Mouse (Mus musculus): ENCODE data around the gene Nfkb1. TPM values are rescaled to one million over a fixed set of nuclear protein-coding genes. Genes with fewer than 3 reads are reported as not detected.

The Nfkb1 gene
- 10 to 100 TPM; 23.0 to 30.7 (median 29.0) TPM for total RNA-seq (2022)

- DNase-seq (ENCODE audit: low spot score in 2 of 2), result peak in 1 of 2 experiments; percentile 43
Observed at GRCm38 (mm10) chr3:135691191-135692131, at the start of gene Nfkb1. Gene Nfkb1, minus strand, starts transcription at chr3:135691547.

DNA sequence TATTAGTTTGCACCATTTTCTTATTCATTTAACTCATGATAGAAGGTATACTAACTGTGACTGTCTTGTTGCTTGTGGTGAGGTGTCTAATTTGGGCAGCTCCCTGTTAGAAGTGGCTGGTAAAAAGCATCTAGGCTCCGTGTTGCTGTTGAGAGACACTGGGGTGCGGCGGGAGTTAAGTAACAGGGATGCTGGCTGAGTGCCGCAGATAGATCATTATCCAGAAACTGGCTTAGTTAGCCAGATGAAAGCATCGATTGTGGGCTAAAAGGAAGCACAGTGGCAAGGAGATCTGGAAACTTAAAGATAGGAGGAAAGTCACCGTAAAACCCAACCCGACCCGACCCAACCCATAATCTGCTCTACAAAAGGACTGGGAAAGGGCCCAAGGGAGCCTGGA lies 49.4 kb upstream of the Nfkb1 start:
- no peak for DNase-seq (ENCODE audit: low spot score in 2 of 2)

GRCm38 (mm10) chr3:135734736-135735135 lies 43.4 kb upstream of the Nfkb1 start:
- no peak for DNase-seq (ENCODE audit: low spot score in 2 of 2)

DNA sequence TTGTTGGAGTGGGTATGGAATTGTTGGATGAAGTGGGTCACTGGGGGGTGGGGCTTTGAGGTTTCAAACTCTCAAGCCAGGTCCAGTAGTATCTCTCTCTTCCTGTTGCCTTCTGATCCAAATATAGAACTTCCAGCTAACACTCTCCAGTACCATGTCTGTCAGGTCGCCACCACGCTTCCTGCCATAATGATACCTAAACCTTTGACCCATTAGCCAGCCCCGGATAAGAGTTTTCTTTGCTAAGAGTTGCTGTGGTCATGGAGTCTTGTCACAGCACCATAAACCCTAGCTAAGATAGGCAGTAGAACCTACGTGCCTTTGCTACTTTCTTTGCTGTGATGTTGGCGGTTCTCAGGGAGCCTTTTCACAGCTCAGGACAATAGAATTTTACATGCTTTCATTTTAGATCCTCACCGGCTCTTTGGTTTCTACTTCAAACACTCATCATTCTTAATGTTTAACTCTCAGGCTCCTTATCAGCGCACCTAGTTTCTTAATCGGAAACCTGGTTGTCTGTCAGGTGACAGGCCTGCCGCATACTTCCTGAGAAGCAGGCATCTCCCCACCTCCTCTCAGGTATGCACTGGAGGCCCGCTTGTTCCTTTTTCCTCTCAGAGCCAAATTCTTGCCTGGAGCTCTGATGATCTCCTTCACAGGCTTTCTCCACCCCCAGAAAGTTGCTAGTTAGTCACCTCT lies 41.5 kb upstream of the Nfkb1 start:
- no peak for DNase-seq (ENCODE audit: low spot score in 2 of 2)

- peak; percentile 93 to 98 for DNase-seq (ENCODE audit: low spot score in 2 of 2)
Observed at GRCm38 (mm10) chr3:135731292-135732047, 40.1 kb upstream of the Nfkb1 start.

GRCm38 (mm10) chr3:135730790-135731189 lies 39.4 kb upstream of the Nfkb1 start:
- DNase-seq (ENCODE audit: low spot score in 2 of 2), result peak in 1 of 2 experiments; percentile 24

- DNase-seq (ENCODE audit: low spot score in 2 of 2), result peak in 1 of 2 experiments; percentile 34
Observed at GRCm38 (mm10) chr3:135729575-135729974, 38.2 kb upstream of the Nfkb1 start.

- no peak for DNase-seq (ENCODE audit: low spot score in 2 of 2)
Observed at GRCm38 (mm10) chr3:135728900-135729299, 37.6 kb upstream of the Nfkb1 start.

DNA sequence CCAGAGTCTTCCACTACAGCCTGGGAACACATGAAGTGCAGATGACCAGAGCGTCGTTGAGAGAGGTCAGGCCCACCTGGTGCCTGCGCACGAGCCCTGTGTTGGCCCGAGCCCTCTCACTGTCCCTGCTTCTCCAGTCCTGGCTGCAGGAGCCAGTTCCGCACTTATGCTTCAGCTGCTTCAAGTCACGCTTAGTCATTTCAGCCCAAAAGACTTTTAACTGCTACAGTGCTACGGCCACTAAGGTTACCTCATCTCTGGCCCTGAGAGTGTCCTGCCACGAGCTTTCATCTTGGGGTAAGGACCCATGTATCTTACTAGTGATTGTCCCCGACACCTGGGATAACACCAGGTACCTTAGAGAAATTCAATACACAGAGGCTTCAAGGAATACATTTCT lies 36.0 kb upstream of the Nfkb1 start:
- DNase-seq (ENCODE audit: low spot score in 2 of 2), result no peak

DNA sequence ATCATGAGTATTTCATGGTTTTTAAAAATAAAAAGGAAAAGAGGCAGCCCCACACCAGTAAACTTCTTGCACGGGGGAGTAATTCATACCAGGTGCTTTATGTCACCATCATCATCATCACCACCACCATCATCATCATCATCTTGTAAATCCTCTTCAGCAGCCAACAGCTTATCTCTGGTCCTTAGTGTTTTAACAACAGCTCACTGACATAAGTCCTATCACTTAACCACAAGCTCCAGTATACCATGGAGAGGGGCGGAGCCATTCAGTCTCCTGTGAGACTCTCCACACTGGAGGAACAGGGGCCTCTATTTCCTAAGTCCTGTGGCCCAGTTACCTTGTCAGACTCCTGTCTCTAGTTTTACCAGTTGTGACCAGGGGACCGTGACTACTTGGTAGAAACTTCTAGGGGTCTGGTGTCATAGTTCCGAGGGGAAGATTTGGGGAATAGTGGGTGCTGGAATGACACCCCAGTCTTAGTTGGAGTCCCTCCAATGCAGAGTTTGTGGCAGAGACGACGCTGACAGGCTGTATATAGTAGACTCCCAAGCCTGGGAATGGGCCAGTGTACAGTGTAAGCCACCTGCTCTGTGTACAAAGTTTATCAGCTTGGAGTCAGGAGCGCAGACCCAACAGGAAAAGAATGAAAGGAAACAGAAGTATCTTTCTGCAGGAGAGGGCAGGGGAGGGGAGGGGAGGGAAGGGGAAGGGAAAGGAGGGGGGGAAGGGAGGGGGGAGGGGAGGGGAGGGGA lies 35.4 kb upstream of the Nfkb1 start:
- DNase-seq (ENCODE audit: low spot score in 2 of 2), result no peak

DNA sequence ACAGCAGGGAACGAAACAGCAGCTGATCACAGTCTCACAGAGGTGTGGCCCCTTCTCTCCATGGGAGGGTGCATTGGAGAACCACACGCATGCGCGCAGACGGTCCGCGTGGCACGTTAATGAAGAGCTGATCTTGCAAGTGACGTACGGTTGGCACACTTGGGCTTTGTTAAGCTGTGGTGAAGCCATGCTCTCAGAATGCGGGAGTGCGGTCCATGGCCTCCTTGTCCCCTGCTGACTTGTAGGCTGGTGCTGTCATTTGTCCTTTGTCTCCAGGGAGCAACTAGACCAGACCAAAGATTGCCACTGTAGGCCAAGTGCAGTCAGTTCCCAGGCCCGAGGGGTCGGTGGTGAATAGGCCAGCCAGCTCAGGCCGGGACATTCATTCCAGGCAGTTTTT lies 34.7 kb upstream of the Nfkb1 start:
- no peak for DNase-seq (ENCODE audit: low spot score in 2 of 2)

GRCm38 (mm10) chr3:135722104-135722503 lies 30.8 kb upstream of the Nfkb1 start:
- no peak for DNase-seq (ENCODE audit: low spot score in 2 of 2)

DNA sequence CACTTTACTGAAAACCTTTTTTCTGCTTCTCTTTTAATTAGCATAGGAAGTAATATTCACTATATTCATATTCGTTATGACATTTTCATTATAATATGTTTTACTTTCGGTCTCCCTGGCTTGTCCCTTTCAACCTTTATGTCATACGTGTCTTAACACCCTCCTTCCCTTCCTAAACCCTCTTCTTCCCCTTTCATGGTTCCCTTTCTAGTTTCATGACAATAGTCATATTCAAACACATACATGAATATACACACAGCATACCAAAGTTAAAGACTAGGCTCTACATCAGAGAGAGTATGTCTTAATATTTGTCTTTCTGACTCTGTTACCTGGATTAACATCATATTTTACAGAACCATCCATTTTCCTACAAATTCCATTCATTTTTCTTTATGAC lies 28.6 kb upstream of the Nfkb1 start:
- DNase-seq (ENCODE audit: low spot score in 2 of 2), result no peak

- no peak for DNase-seq (ENCODE audit: low spot score in 2 of 2)
Observed at GRCm38 (mm10) chr3:135719179-135719532, 27.8 kb upstream of the Nfkb1 start.

- no peak for DNase-seq (ENCODE audit: low spot score in 2 of 2)
Observed at GRCm38 (mm10) chr3:135718323-135719178, 27.2 kb upstream of the Nfkb1 start.

DNA sequence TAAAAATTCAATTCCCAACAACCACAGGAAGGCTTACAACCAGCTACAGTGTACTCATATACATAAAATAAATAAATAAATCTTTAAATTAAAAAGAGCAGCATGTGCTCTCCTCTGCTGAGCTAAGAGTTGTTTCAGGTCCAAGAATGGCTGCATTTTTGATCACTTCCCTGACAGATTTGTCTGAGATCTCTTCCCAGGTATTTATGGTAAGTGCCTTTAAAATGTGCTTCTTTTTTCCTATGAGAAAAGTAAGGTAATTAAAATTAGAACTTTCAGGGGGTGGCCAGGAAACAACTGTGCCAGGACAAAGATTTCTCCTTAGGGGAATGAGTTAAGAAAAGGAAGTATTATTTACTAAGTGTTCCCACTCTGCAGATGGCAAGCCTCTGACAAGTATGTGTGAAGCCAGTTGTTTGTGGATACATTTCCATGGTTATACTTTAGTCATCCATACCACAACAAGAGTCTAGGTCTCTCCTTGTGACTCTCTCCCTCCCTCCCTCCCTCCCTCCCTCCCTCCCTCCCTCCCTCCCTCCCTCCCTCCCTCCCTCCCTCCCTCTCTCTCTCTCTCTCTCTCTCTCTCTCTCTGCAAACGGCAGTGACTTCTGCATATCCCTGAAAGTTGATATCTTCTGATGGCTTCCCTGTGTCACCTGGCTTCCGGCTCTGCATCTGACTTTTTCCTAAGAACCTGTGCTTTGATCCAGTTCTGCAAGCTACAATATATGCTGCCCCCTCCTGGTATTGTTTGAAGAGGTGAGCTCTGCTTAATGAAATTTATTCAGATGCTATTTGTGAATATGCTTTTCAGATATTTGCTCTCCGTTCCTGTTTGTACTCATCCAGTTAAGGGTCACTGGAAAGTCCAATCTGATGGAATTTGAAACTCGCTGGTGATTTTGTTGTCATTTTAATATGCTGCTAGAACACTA lies 21.9 kb upstream of the Nfkb1 start:
- DNase-seq (ENCODE audit: low spot score in 2 of 2), result no peak

GRCm38 (mm10) chr3:135711613-135712012 lies 20.3 kb upstream of the Nfkb1 start:
- no peak for DNase-seq (ENCODE audit: low spot score in 2 of 2)

DNA sequence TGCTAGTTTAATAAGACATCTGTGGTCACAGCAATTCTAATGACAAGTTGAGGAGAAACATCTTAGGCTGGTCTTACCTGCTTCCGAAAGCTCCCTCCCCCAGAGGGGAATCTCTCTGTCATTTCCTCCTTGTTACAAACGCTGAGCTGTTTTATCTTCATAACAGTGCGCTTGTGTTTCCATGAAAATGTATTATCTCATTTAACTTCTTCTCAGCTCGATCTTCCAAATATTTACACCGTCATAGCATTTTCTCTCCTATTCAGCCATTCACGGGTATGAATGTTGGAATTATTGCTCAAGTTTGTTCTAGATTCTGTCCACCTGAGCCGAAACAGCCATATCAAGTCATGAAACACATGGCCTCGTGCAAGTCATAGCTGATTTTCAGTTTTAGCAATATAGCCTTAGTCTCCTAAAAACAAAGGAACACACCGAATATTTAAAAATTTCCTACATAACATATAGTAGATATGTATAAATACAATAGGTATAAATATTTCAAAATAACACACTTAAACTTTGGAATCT lies 19.8 kb upstream of the Nfkb1 start:
- DNase-seq (ENCODE audit: low spot score in 2 of 2), result no peak

DNA sequence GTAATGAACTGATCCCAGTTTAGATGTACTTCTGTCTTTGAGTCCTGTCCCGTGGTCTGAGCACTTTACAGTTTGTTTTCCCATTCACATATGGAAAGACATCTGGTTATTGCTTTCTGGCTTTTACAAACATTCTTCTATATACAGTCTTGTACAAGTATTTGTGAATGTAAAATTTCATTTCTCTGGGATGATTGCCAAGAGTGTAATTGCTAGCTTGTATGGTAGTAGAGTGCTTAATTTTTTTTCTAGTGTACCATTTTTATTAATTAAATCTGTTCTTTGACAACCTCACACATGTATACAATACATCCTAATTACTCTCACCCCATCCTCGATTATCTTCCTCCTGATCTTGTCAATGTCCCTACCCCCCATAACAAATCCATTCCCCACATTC lies 12.0 kb upstream of the Nfkb1 start:
- DNase-seq (ENCODE audit: low spot score in 2 of 2), result no peak
